ENCODE assay signal across 21 mouse cellular contexts in genomic region chr2:136419543-136419942, GRCm38 (mm10).
DNase-seq lines count a peak whose midpoint lies in the region; ATAC-seq lines count a peak whose summit lies in the region.
"Had no signal": no experiment of that assay in that cellular context is flagged by ENCODE, and none has a peak within 500 bp of the region (broad histone marks: within the 10 kb centered on the region; RNA-seq: fewer than 3 reads in every experiment).

No protein-coding gene starts in this region.

- no peak for DNase-seq in frontal cortex, postnatal 14 days (ENCODE audit: low spot score in 2 of 2)
- DNase-seq in brain, adult 2 months (ENCODE audit: low read depth, low spot score), result peak; percentile 47
- DNase-seq in telencephalon, adult 2 months (ENCODE audit: low read depth, low spot score), result peak; percentile 69
- DNase-seq in retina, postnatal 1 day, result no peak
- DNase-seq: adrenal gland, adult 8-10 months; adrenal gland, postnatal 14 days; adrenal gland, postnatal 36 days; B cell, adult 2 months; cerebellum, adult 11 months; cerebellum, adult 18-20 months; cerebellum, adult 8-10 months; cerebellum, adult 9-11 months; cerebellum, postnatal 14 days; cerebellum, postnatal 36 days; forebrain, postnatal 0 days had no signal

- ATAC-seq in frontal cortex, adult (ENCODE audit: low TSS enrichment), result peak; percentile 91
- ATAC-seq: activated CD4-positive, CD25-positive, alpha-beta regulatory T cell, adult 4 months; CD4-positive, CD25-positive, alpha-beta regulatory T cell, adult 4 months; forebrain, embryonic 13.5 days; forebrain, embryonic 15.5 days; forebrain, postnatal 0 days; Patski had no signal

Comparison
In these comparisons a context has a peak if more than half of its experiments do, and no peak if none do; other contexts are left out.
1. DNase-seq: peak in brain, adult 2 months (single experiment) and telencephalon, adult 2 months (single experiment); none in frontal cortex, postnatal 14 days (0 of 2) and retina, postnatal 1 day (single experiment).